Mouse (Mus musculus) megakaryocyte, embryonic 14.5 days (primary cell): ENCODE measurements around the gene Maml3.

Source experiments
- FLI1 ChIP-seq: IDR thresholded peaks from 2 replicates; pipeline ENCODE4 v1.6.1; 2012; ENCODE audit warnings: low read length, inconsistent platforms, mixed read lengths
- GATA1 ChIP-seq: IDR thresholded peaks from 3 replicates; pipeline ENCODE4 v1.6.1; 2012; ENCODE audit warnings: mixed read lengths, low read length, inconsistent platforms, borderline replicate concordance

DNA sequence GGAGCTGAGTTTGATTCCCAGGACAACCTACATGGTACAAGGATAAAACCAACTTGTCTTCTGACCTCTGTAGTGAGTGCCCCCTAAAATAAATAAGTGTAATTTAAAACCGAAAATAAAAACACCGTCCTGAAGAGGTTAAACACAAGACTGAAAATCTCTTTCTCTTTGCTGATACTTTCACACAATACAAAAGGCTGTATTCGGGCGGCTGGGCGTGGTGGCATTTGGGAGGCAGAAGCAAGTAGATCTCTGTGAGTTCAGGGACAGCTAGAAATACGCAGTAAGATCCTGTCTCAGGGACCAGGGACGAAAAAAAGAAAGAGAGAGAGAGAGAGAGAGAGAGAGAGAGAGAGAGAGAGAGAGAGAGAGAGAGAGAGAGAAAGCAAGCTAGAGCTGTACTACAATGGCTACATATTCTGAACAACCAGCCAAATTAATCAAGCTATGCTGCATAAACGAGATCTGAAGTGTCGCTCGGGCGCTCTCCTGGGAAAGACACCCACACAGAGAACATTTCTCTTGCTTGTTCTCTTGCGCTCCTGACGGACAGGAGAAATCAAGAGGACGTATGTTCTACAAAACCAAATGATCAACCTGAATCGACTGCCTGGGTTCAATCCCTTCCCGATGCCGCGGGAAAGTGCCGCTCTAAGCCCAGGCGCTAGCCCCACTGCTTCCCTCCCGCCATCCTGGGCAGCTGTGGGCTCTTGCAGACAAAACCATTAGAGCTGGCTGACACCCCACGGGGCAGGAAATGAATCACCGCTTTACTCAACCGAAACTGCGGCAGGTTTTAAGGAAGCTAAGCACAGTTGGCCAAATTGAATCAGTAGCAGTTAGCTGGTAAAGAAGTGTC is 35.3 kb downstream of the Maml3 start:
- TF ChIP-seq GATA1 (no peak), FLI1 (no peak)
